Mouse (Mus musculus) layer of hippocampus, postnatal 25 days (tissue): ENCODE results near the gene Ap1s1. TPM values are rescaled to one million over a fixed set of nuclear protein-coding genes. Genes with fewer than 3 reads are reported as not detected.
A peak's percentile ranks its signal among the peaks of the same experiment; 100 is the strongest.

Source experiments
- DNase-seq, 2 experiments: peaks; one replicate each; pipeline ENCODE4 v3.0.0; 2022; ENCODE audit warnings: mixed read lengths in 2 of 2, low spot score in 1 of 2; ENCODE audit errors: extremely low spot score in 1 of 2
- total RNA-seq, 2 experiments: library from RNA; stranded (reverse); gene quantifications; 2 replicates each; pipeline ENCODE4 v1.2.3; 2021

Ap1s1 gene
- 100 to 1,000 TPM; 262 to 327 TPM for total RNA-seq

DNA sequence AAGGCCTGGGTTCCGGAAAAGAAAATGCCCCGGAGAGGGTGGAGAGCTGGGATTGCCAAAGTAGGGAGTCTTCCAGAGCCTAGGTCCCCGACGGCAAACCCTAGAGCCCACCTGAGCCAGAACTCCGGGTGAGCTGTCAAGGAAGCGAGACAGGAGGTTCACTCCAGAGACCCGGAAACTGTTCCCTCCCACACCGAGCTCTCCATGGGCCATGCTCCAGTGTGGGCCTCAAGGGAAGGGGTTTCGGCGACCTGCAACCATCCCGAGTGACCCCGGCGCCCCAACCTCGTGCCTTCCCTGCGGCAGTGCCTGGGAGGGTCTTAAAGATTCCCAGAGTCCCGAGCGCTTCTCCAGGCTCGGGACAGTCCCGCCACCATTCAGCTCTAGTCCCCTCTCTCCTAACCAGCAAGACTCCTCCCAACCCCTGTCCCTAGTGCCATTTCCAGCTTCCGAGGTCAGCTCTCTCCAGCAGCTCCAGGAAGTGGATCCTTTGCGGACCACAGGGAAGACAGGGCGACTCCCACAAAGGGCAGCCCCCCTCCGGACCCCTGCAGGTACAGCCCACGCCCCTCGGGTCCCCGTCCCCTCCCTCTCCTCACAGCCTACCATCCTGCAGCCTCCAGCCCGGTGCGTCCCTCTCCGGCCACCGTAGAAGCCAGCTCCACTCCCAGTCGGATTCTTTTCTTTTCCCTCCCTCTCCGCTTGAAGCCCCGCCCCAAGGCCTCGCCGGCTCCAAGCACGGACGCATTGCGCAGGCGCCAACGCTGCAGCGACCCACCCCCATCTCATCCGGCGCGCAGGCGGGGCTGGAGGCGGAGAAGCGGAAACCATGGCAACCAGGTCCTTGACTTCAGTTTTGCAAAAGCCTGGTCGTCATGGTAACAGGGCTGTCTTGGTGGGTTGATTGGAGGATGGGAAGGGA lies at the start of gene Ap1s1:
Ap1s1 (minus strand) TSS at position 734 of the 922 bp plus-strand sequence.
- peak; percentile 93 to 97 for DNase-seq

DNA sequence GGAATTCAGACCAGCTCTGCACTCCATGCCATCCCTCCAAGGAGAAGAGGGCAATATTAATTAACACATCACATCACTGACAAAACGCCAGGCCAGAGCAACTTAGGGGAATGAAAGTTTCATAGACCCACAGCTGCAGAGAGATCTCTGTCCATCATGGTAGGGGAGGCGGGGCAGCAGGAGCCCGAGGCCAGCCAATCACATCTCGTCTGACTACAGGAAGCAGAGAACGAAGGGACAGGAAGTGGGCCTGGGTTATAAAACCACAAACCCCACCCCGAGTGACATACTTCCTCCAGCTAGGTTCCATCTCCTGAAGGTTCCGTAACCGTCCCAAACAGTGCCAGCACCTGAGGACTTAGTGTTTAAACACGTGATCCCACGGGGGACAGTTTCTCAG lies 49.2 kb upstream of the Ap1s1 start:
- DNase-seq, result no peak

DNA sequence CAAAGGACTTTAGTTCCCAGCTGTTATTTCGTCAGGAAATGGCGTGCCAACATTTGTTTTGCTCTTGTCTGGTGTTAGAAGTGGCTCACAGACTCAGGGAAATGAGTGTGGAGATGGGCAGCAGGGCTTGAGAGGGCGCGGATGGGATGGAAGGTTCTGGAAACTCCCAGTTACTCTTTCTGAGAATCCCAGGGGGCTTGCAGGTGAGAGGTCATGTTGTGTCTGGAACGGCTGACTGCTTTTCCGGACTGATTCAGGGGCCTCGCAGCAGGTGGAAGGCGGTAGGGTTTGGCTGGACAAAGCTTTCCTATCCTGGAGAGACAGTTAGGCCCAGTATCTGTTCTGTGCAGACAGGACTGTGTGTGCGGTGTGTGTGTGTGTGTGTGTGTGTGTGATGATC lies 47.8 kb upstream of the Ap1s1 start:
- no peak for DNase-seq

DNA sequence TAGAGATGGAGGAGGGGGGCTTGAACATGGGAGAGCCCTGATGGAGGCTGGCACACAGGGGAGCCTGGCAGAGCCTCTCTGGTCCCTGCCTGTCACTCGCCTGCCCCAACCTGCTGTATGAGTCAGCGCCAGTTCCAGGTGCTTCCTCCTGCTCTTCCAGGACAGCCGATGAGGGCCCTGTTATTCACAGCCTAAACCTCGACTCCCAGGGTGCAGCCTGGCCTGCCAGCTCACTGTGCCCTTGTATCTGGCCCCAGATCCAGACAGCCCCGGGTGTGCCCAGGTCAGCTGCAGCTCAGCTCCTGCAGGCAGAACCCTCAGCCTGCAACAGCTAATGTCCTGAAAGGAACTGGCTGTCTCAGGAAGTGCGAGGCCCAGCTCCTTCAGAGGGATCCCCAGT lies 45.6 kb upstream of the Ap1s1 start:
- DNase-seq, result no peak

DNA sequence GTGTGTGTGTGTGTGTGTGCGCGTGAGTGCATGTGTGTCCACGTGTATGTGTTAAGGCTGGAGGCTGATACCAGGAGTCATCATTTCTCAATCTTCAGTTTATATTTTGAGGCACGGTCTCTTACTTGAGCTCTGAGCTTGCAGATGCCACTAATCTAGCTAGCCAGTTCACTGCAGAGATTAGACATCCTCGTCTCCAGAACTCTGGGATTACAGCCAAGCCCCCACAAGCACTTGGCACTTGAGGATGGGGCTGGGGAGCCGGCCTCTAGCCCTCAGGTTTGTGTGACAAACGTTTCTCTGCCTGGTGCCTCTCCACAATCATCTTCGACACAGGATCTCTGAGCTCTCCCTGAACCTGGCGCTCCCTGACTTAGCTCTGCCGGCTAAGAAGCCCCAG lies 44.9 kb upstream of the Ap1s1 start:
- no peak for DNase-seq

DNA sequence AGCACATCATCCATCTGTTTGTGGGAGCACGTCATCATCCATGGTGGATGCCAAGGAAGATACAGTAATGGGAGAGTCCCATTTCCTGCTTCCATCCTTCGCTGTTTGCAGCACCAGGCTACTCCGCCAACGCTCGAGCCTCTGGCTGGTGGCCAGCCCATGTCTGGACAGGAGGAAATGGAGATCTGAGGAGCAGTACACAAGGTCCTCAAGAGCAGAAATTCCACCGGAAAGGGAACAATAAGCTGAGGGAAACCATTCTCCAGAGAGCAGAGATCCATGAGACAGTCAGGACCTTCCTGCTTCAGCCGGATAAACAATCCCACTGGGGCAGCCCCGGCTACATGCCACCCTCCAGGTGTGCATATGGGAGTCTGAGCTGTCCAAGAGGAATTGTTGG lies 41.5 kb upstream of the Ap1s1 start:
- no peak for DNase-seq

DNA sequence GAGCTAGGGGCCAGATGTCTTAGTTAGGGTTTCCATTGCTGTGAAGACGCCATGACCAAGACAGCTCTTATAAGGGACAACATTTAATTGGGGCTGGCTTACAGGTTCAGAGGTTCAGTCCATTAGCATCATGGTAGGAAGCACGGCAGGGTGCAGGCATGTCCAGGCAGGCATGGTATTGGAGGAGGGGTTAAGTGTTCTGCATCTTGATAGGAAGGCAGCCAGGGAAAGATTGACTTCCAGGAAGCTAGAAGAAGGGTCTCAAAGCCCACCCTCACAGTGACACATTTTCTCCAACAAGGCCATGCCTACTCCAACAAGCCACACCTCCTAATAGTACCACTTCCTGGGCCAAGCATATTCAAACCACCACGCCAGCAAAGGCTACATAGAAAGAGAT lies 39.8 kb upstream of the Ap1s1 start:
- no peak for DNase-seq

DNA sequence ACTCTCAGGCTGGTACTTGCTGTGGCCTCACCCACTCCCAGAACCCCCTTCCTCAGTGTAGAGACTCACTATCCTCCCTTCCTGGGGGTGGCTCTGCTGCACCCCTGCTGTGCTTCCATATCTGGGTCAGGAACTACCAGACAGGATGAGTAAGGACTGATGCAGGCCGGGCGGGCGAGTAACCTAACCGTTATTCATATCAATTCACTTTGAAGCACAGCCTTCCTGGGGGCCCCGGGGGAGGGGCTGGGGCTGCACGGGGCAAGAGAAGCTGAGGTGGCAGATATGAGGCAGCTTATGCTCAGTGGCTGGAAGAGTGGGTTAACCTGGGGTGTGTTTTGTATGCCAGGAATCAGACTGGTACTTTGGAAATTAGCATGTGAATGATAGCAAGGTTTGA lies 39.1 kb upstream of the Ap1s1 start:
- no peak for DNase-seq

DNA sequence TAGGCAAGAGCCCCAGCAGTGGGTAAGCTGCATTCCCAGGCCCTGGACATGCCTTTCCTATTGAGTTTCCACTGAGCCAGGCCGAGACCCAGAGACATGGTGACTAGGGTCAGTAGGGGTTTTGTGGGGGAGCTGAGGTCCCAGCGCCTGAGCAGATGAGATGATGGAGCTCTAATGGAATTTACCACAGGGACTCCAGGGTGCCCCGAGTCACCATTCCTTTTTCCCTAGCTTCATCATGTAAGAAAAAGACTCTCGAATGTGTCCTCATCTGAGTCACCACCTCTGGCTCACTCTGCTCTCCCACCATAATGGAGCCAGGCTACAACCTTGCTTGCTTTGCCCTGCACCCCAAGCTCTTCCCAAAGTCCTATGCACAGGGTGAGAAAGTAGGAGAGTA lies 37.1 kb upstream of the Ap1s1 start:
- DNase-seq, result no peak

DNA sequence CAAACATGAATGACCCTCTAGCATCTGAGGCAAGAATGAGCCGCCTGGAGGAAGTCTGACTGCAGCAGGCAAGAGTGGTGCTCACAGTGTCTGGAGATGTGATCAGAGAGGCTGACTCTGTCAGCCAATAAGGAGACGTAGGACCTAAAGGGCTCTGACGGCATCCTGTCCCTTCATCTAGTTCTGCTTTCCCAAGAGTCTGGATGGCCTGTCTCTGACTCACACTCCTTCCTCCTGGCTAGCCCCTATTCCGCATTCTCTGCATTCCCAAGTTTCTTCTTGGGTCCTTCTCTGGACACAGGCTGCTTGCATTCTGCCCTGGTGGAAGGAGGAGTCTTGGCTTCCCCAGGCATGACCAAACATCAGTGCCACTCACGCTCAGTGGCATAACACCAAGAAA lies 33.9 kb upstream of the Ap1s1 start:
- no peak for DNase-seq

DNA sequence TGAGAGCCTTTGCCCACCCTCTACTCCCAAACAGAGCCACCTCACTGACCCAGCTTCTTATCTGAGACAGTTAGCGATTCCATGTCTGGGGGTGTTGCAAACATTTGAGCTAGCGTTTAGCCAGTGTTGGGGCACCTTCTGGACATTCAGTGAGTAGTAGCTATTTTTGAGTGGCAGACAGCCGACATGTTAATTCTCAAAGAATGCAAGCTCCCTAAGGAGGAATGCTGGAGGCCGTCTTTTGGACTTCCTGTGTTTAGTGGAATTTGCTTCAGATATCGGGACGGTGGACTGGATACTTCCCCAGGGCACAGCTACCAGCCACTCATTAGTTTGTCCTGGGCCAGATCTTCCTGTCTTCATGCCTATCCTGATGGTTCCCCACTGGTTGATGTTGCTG lies 32.7 kb upstream of the Ap1s1 start:
- DNase-seq, result no peak

DNA sequence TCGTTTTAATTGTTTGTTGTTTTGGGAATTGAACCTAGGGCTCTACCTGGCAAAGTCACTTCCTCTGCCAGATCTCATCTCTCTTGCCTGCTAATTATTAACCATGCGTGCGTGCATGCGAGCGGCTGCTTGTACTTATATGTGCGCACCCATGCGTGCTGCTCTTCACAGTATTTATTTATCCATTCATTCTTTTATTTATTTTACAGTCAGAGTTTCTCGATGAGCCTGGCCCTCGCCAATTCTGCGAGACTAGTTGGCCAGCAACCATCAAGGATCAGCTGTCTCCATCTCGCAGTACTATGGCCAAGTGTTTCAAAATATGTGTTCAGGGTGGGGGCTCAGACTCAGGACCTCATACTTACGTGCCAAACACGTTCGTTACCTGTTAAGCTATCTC lies 32.1 kb upstream of the Ap1s1 start:
- no peak for DNase-seq

DNA sequence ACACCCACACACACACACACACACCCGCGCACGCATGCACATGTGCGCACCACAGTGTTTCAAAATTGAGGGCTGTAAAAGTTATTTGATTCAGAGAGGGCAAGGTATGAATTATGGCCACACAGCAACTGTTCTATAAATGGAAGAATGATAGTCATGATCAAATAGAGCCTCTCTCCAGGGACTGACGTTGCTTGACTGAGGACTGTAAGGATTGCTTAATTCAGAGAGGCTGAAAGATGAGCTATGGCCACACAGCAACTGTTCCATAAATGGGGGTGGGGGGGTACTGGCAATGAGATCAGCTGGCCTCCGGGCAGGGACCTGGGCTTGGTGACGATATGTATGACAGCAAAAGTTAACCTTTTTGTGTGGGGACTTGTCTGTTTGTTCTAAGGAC lies 31.3 kb upstream of the Ap1s1 start:
- no peak for DNase-seq

DNA sequence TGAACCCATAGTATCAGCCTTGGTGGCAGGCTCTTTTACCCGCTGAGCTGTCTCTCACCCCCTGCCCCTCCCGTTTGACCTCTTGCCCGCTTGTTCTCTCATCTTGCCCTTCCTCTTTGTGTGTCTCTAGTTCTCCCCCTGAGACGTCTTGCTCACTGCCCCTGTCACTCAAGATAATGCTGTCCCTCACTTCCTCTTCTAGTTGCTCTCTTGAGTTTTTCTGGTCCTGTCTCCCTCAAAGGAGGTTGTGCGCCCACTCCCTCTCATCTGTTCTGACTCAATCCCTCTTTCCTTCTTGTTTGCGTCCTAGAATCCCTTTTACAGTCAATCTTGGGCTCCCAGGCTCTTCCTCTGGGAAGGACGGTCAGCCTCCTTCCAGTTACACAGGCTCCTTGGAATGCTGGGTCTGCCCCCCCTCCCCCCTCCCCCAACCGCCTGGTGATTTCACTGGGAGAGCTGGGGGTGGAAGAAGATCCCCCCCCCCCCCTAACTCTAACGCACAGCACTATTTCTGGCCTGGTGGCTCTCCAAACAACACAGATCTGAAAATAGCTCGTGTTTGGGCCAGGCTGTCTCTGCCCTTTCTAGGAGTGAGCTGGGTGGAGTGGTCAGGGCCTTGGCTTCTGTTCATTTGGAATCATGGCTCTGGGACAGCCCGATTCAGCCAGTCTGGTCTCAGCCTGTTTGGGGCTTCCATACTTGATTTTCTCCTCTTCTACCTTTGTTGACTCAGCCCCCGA lies 30.4 kb upstream of the Ap1s1 start:
- no peak for DNase-seq

DNA sequence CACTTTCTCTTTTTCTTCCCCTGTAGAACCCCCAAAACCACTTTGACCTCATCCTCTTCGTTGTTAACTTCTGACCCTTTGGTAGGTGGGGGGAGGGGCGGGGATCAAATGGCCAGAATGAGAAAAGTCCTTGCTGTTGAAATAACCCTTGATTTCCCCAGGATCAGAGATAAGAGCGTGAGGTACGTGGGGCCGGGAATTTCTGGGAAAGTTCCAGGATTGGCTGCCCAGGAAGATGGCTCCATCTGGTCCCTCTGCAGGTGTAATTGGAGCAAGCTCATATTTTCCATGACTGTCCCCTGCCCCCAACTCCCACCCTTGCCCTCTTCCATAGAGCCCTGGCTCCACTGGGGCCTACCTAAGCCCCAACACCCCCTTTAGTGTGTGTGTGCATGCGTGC lies 29.8 kb upstream of the Ap1s1 start:
- DNase-seq, result no peak

DNA sequence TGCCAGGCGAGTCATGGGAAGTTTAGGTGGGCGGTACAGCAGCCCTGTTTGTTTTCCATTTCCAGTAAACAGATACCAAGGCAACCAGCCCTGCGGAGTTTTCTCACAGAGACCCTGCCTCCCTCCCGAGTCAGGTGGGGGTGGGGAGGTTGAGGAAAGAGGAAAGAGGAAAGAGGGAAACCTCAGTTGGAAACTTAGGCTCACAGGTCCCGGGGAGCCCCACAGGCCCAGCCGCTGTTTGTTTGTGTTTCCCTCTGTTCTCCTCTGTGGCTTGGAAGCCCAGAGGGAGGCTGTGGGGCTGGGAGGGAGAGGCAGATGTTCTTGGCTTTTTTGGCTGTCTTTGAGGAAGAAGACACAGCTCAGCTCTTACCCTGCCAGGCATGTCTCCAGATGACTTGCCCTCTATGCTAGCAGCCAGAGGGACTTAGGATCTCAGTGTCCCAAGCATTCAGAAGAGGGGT lies 28.3 kb upstream of the Ap1s1 start:
- no peak for DNase-seq

DNA sequence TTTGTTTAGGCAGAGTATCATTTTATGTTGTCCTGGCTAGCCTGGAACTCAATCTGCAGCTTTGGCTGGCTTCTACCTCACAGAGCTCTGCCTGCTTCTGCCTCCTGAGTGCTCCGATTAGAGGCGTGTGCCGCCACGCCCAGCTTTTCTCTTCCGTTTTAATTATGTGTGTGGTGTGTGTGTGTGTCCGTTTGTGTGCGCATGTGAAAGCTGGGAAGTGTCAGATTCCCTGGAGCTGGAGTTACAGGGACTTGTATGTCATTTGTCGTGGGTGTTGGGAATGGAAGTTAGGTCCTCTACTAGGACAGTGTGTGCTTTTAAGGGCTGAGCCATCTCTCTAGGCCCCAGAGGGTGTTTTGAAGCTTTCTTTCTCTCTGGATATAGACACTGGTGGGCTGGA lies 27.2 kb upstream of the Ap1s1 start:
- no peak for DNase-seq

DNA sequence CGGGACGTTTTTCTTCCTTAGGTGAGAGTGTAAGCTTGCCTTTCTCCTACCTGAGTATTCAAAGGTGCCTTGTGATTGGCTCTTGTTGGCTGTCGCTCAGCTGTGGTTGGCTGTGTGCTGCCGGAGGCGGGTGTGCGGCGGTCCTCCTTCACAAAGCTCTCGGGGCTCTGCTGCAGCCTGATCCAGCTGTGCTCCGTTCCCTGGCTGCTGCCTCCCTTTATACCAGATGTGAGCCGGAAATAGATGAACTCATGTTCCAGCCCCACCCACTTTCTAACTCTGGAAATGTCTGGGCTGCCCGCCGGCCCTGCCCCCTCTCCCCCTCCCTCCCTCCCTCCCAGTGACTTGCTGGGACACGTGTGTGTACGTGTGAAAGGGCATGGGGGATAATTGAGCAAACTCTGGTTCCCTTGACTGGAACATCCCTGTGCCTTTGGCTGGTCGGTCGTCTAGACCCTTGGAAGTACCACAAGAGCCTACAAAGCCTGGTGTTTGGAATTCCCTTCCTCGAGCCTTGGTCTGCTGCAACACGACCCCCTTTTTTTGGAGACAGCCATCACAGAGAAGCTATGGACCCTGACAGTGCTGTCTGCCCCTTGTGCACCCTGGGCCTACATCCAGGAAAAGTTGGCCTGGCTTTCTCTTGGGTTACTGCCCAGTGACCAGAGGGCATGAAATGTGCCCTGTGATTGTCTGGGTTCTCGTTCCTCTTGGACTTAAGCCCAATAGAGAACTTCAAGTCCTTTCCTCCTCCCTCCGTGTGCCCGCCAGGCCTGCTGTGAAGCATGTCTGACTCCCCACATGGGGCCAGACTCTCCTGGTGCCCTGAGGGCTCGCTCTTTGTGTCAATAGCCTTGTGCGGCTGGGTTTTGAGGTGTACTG lies 26.4 kb upstream of the Ap1s1 start, which contains the start of gene Serpine1:
Serpine1 (minus strand) TSS at position 190 of the 882 bp plus-strand sequence.
- DNase-seq, result peak in 1 of 2 experiments; percentile 26

DNA sequence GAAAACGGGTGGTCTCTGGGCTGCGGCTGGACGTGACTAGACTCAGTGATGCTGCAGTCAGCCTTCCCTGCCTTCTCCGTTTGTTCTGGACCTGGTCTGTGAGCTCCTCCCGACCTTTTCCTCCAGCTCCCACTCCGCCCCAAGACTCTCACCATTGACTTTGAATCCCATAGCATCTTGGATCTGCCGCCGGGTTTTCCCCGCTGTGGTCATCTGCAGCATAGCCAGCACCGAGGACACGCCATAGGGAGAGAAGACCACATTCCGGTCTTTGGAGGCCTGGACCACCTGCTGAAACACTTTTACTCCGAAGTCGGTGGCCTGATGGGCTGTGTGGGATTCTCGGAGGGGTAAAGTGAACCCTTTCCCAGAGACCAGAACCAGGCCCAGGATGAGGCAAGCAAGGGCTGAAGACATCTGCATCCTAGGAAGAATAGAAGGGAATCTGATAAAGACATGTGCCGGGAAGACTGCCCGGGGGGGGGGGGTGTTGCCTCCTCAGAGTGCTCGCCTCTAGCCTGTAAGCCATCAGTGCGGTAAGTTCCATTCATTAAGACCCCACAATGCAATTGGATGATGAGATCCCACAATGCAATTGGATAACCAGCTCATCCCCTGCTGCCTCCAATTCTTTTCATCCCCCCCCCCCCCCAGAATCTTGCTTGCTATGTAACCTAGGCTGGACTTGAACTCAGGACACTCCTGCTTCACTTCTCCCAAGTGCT lies 25.1 kb upstream of the Ap1s1 start:
- no peak for DNase-seq

DNA sequence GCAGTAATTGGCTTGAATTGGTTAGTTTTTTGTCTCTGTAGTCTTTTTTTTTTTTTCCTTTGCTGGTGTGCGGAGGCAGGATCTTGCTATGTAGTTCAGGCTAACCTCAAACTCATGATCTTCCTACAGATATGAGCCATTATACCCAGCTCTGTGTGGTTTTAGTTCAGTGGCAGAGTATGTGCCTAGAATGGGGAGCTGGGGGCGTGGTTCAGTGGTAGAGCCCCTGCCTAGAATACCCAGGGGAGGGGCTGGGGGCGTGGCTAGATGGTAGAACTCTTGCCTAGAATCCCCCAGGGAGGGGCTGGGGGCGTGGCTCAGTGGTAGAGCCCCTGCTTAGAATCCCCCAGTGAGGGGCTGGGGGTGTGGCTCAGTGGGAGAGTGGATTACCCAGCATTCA lies 22.8 kb upstream of the Ap1s1 start:
- no peak for DNase-seq
